Mouse (Mus musculus) hindlimb bud, embryonic 11.5 days (tissue): ENCODE measurements around the gene Rasgrp2.

ENCODE experiments used
- DNase-seq: peaks from one replicate; pipeline ENCODE4 v3.0.0-alpha.2; 2012; ENCODE audit warnings: low read depth, low spot score; ENCODE audit errors: extremely low spot score

The Rasgrp2 gene

DNA sequence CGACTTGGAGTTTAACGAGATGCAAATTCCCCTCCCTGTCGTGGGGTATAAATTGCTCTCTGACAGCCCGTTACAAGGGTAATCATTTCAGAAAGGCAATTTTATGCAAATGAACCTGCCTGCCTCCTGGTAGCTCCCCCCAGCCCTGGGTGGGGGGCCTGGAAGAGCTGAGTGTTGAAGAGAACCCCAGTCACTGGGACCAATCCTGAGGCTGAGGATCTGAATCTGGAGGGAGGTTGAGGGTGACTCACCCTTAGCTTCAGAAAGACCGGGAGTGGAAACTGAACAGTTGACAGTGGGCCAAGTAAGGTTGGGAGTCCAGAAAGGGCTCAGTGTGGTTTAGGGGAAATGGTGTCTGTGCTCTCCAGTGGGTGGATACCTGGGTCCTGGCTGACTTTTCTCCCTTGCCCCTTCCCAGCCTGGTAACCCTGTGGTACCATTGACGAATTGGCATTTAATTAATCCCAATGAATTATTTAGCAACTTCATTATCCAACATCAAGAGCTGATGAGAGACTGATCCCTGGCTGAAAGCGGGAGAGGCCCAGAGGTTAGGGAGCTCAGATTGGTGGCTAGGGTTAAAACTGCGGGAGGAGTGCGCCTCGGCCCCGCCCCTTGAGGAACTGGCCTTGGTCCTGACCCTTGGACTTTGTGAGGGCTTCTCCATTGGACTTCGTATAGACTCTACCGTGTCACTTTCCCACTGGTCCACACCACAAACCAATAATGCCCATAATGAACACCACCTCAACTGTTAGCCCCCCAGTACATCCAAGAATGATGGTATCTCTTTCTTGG is 27.8 kb downstream of the Rasgrp2 start:
- peak; percentile 41 for DNase-seq

DNA sequence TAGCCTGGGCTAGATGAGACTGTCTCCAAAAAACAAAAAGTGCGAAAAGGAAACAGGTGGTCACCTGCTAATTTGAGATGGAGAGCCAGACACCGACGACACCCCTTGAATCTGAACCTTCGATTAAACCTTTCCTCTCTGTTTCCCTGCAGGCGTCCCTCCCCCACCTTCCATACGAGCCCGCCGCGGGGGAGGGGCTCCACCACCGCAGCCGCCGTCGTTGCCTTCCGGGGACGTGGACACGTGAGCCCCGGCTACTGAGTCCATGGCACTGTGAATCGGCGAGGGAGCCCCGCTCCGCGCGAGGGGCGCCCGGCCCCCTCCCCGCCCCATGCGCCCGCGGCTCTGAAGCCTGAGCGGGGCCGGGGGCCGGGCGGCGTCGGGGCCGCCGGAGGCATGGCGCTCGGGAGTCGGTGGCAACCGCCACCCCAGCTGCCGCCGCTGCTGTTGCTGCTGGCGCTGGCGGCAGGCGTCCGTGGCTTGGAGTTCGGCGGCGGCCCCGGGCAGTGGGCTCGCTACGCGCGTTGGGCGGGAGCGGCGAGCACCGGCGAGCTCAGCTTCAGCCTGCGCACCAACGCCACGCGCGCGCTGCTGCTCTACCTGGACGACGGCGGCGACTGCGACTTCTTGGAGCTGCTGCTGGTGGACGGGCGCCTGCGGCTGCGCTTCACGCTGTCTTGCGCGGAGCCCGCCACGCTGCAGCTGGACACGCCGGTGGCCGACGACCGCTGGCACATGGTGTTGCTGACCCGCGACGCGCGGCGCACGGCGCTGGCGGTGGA is 28.7 kb downstream of the Rasgrp2 start:
- no peak for DNase-seq

DNA sequence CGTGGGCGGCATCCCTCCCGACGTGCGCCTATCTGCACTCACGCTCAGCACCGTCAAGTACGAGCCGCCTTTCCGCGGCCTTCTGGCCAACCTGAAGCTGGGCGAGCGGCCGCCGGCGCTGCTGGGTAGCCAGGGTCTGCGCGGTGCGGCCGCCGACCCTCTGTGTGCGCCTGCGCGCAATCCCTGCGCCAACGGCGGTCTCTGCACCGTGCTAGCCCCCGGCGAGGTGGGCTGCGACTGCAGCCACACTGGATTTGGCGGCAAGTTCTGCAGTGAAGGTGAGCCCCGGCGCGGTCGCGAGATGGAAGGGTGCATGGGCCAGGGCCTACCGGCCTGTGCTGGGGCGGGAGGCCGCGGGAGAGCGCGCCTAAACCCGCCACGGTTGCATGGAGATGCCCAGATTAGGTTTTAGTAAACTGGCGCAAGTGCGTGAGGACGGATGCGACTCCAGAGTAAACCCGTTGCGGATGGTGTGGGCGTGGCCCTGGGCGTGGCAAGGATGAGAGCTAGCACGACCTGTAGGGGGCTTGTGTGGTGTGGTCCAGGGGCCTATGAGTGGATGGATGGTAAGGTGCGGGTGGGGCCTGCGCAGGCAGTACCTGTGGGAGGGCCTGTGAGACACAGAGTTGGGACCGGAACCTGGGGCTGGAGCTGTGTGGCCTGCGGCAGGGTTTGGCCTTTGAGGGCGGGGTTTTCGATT is 29.5 kb downstream of the Rasgrp2 start:
- DNase-seq, result no peak

DNA sequence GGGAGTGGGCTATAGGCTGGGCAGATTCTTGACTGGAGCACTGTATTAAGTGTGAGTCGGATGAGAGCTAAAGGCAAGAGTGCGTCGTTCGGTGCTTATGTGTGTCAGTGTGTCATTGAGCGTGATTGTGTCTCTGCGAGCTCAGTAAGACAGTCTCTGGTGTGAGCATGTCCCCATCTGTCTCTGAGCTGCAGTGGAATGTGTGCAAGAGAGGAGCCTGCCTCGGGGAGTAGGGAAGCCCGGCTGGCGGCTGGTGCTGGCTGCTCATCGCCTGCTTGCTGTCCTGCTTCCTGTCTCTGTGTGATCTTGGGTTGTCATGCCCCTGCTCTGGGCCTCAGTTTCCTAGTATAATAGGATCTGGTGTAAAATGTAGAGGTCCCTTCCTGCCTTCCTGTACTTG is 43.9 kb downstream of the Rasgrp2 start:
- DNase-seq, result no peak

DNA sequence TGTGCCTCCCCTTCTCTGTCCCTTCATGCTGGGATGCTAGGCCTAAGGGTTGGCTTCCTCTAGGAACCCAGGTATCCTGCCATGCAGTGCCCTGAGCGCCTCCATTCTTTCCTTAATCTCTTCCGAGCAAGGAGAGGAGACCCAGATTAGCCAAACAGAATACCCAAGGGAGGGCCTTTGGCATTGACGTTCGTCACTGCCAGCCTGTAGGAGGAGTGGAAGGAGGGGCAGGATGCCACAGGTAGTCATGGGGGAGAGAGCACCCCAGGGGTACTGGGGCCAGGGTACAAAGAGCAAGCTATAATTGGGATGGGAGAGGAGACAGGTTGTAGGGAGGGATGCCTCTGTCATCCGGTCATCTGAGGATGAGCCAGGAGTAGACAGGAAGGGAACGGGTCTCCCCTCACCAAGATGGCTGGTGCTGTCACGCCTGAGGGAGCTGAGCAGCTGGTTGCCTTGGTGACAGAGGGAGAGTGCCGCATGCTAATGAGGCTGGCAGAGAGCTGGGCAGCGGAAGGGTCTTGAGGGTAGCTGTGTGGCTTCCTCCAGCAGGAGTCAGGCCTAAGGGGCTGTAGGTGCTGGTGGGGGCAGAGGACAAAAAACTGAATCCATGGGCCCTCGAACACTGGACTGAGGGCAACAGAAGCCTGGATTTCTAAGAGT is 46.8 kb downstream of the Rasgrp2 start:
- no peak for DNase-seq

DNA sequence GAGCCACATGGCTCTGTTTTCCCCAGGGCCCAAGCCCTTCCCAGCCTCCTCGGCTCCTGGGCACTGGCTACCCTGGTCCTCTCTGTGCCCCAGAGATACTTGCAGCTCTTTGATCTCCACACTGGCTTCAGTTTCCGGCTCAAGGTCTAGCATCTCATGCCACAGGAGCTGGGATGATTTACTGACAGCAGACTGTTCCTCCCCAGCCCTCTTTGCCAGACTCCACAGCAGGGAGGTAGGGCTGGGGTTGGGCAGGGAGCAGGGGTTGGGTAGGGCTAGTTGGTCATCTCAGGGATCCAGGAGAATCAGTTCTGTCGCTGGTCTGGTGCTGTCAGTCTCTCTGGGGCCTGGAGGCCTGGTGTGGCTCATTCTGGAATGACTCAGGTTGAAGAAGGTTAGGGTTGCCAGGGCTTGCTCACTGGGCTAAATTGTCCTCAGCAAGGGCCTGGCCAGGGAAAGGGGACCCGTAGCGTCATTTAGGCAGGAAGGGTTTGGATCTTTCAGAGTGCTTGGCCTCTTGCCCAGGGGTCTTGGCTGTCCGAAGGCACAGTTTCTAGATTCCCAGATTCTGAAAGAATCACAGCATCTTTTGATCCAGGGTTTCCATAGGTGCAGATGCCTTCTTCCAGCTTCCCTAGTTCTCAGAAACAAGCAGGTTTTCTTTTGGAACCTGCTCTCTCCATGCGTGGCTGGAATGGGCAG is 47.7 kb downstream of the Rasgrp2 start:
- DNase-seq, result no peak

DNA sequence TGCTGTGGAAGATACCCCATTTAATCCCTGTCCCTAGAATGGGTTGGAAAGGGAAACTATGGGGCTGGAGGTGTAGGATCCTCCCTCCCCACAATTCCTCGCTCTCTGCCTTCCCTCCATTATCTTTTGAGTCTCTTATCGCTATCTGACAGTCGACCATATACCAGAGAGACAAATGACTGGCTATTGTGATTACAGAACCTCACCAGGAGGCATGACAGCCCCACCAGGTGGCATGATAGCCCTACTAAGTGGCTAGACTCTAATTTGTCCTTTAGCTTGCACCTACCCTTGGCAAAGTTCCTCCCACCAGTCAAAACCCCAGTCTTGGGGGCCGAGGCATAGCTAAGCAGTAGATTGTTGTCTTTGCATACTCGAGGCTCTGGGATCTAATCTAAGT is 49.6 kb downstream of the Rasgrp2 start:
- DNase-seq, result no peak

DNA sequence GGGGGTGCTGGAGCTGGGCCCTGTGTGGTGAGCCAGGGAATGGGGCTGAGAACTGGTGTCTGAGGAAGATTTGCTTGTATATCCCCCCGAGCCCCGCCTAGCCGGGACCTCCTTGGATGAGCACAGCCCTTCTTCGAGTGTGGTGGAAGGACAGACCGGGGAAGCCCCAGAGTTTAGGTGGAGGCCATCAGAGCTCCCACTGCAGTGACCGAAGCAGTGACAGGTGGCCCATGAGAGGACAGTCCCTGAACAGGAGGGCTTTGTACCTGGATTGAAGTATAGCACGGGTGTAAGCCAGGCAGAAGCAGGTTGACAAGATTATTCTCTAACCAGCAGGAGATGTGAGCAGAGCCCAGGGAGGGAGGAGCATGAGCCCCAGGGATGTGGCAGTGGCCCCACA is 50.7 kb downstream of the Rasgrp2 start:
- no peak for DNase-seq

DNA sequence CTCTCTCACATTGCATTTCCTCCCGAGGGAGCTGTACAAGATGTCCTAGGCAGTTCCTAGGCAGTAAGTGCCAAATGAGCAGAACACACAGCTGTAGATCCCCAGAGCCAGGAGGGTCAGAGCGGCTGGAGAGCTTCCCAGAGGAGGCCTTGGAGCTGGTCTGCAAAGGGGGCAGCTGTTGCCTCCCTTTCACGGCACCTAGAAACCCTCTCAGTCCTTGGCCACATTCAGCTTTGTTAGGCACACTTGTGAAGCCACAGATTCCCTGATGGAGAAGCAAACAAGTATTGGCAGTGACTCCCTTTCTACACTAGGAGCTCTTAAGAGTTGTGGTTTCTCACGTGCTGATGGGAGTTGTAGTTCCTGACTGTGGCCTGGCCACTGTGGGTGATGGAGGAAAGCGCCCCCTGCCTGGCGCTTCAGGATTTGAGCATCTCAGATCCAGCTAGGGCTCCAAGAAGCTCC is 52.9 kb downstream of the Rasgrp2 start:
- peak; percentile 46 for DNase-seq

DNA sequence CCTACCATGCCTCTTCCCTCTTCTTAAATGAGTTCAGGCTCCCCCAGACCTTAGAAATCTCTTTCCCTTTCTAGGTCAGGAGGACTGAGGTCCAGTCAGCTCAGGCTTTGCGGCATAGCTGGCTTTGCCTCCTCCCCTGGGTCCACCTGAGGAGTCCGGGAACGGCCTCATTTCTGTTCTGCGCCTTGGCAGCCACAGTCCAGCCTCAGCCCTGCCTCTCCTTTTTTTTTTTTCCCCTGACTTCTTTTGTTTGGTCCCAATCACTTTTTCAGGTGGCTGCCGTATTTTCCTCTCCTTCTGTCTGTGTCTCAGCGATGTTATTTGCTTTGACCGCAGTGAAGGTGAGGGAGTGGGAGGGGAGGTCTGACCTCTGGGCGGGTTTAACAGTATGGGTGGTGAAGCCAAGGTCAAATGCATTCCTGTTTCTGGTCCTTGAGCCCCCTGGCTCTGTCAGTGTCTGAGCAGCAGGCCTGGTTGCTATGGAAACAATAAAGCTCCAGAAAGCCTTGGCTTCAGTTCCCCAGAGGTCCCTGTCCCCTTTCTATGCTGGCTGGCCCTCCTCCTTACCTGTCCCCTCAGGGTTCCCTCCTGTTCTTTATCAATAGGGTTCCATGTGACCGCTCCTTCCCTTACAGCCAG is 53.7 kb downstream of the Rasgrp2 start:
- no peak for DNase-seq

DNA sequence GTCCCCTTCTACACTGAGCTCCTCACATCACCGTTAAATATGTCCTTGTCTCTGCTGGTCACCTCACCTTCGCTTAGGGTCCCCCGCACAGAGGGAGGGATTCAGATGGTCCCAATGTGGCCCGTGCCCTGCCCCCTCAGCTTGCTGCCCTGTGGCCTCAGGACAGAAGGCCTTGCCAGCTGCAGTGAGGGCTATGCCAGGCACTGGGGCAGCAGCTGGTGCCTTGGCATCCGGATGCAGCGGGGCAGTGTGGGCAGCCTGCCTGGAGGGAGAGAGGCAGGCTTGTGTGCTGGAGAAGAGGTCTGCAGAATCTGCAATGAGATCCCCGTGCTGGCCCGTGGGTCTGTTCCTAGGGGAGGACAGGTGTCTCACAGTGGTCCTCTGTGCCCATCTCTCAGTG is 54.2 kb downstream of the Rasgrp2 start:
- DNase-seq, result no peak

DNA sequence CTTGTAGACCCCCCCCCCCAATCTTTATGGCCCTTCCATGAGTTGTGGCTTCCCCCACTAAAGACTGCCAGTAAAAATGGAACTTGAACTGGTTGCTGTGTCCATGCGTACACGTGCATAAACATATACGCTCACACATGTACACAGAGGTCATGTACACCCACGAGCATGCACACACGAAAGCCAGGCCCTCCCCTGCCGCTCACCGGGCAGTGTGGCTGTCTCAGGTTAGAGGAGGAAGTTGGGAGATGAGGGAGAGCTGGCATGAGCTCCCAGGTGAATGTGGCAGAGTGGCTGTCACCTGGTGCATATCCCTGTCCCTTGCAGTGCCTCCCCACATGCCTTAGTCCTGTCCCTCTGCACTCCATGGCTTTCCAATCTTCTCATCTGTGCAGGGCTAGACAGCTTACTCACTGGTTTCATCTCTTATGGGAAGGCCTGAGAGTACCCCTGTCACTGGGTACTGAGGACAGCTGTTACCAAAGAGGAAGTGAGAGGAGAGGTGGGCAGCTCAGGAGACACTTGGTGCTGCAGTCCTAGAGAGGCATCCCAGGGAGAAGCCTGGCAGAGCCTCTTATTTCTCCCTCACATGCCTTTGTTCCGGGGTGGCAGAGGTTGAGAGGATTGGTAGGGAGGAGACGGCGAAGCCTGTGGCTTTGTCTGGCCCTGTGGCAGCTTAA is 55.0 kb downstream of the Rasgrp2 start:
- DNase-seq, result no peak

DNA sequence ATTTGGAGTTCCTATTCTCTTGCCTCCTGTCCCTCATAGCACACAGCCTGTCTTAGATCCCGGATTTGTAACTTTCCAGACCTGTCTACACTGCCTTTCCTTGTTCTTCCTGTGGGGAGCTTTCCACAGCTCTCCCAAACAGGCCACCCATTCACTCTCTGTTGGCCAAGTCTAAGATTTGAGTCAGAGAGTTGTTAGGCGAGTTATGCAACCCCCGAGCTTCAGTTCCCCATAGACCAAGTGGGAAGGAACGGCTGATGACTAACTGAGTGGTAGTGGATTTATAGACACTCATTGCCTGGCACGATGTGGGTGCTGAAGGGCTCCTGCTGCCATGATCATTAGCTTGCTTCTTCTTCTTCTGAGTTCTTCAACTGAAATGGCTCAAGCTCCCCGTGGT is 60.4 kb downstream of the Rasgrp2 start:
- no peak for DNase-seq

DNA sequence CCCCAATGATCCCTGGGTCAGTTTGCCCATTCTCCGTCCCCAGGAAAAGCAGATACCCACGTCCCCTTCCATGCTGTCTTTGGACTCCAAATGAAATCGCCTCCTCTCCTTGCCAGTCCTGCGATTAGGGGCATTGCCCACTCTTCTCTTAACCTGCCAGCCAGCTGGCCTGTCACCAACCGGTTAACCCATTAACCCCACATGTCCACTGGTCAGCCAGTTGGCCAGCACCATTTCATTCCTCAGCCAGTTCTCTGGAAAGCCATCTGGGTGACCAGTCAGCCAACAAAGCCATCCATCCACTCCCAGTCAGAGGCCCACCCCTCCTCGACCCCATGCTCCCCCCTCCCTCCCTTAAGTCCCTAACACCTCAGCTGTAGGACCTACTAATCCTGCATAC is 63.7 kb downstream of the Rasgrp2 start:
- DNase-seq, result no peak

DNA sequence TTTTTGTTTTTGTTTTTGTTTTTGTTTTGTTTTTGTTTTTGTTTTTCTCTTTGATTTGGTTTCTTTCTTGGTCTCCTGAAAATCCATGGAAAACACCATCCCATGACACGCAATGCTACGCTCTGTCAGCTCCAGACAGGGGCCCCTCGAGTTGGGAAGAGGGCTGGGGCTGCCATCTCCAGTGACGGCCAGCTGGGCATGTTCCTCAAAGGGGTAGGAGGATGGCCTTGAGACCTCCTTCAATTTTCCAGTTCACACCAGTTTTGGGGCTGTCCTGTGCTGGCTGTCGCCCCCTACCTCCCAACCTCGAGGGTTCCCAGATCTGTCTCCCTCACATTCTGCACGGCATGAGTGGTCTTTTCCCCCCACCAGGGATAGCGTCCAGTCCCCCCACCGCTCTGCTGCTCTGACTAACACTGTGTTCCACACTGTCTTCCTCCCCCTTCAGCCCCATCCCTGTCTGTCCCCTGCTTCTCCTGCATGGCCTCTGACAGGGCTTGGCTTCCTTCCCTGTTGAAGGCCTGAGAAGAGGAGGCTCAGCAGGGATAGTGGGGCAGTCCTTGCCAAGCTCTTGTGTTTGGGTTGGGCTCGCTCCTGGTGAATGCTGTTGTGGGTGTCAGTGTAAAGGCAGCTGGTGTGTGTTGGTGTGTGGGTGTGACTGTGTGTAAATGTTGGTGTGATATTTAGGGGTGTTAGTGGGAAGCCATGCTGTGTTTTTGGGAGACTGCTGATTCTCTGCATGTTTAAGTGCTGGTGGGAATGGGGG is 65.3 kb downstream of the Rasgrp2 start:
- no peak for DNase-seq
